Mouse (Mus musculus) stomach, postnatal 0 days (tissue): ENCODE results near the gene Git1.

Experiments
- CTCF ChIP-seq: IDR thresholded peaks from 2 replicates; pipeline ENCODE4 v1.5.1; 2016; ENCODE audit warnings: antibody characterized with exemption, low read depth, mild to moderate bottlenecking, moderate library complexity
- EP300 ChIP-seq: optimal IDR thresholded peaks from 2 replicates; pipeline ENCODE3; 2016; ENCODE audit warnings: antibody characterized with exemption

GRCm38 (mm10) chr11:77489591-77490235 lies 3.6 kb upstream of the Git1 start, which contains the start of gene Ankrd13b:
- no peak for TF ChIP-seq EP300
- no peak for TF ChIP-seq CTCF
